In genomic region chr13:51017727-51018321, GRCm38 (mm10) we compare ENCODE assay signal across 8 mouse cellular contexts.
DNase-seq lines count a peak whose midpoint lies in the region; ATAC-seq and TF ChIP-seq lines count a peak whose summit lies in the region.

No protein-coding gene starts in this region.

- peak; percentile 59; the same call in 1 of the 2 replicates for TF ChIP-seq EP300 in ES-Bruce4 (IDR thresholded peaks at IDR 0.05; ENCODE audit: insufficient read depth, low read depth, low read length)

- H3K4me1 ChIP-seq in ES-Bruce4 (ENCODE audit: control insufficient read depth, insufficient read depth, low read length), result peaks cover 10% of the 10 kb centered on the region
- H3K4me1 ChIP-seq in limb, embryonic 15.5 days, result peaks cover 43% of the 10 kb centered on the region

- no peak for TF ChIP-seq POLR2A in ES-Bruce4 (IDR thresholded peaks at IDR 0.05; ENCODE audit: insufficient read depth, low read length)

- TF ChIP-seq CTCF in ES-Bruce4 (IDR thresholded peaks at IDR 0.05; ENCODE audit: low read depth, low read length), result no peak

- H3K9ac ChIP-seq in ES-Bruce4 (ENCODE audit: low read depth, poor library complexity, severe bottlenecking), result no peak overlapping the region
- H3K9ac ChIP-seq in limb, embryonic 15.5 days, result no peak overlapping the region

- H3K4me2 ChIP-seq in limb, embryonic 15.5 days, result no peak overlapping the region

- H3K9me3 ChIP-seq in ES-Bruce4 (replicated peaks; ENCODE audit: control insufficient read depth, insufficient read depth, low read length, poor library complexity, severe bottlenecking), result no peaks in the 10 kb centered on the region
- H3K9me3 ChIP-seq in limb, embryonic 15.5 days, result no peaks in the 10 kb centered on the region

- DNase-seq in embryo, embryonic 10.5 days (ENCODE audit: low spot score), result peak; percentile 79
- DNase-seq in heart, postnatal 4 days, result peak; percentile 57
- no peak for DNase-seq in right cerebral cortex, adult 18-20 months
- no peak for DNase-seq in MN1 (ENCODE audit: low spot score)
- no peak for DNase-seq in layer of hippocampus, postnatal 36 days

- H3K27me3 ChIP-seq in ES-Bruce4 (ENCODE audit: control insufficient read depth, insufficient read depth, low read length, poor library complexity, severe bottlenecking), result no peaks in the 10 kb centered on the region
- H3K27me3 ChIP-seq in limb, embryonic 15.5 days, result no peaks in the 10 kb centered on the region

- H3K36me3 ChIP-seq in ES-Bruce4 (ENCODE audit: control insufficient read depth, insufficient read depth, low read length, poor library complexity, severe bottlenecking), result no peaks in the 10 kb centered on the region
- H3K36me3 ChIP-seq in limb, embryonic 15.5 days, result no peaks in the 10 kb centered on the region

- peak overlapping the region; percentile 20; the same call in 1 of the 2 replicates for H3K27ac ChIP-seq in ES-Bruce4 (ENCODE audit: insufficient read depth, low read length)
- H3K27ac ChIP-seq in limb, embryonic 15.5 days, result peak overlapping the region; percentile 82

- 12% methylated on average over 10 of the region's 10 CpGs for WGBS in limb, embryonic 15.5 days

- peak; percentile 35; the same call in 1 of the 2 replicates for ATAC-seq in limb, embryonic 15.5 days (ENCODE audit: insufficient number of reproducible peaks, low FRiP score, low TSS enrichment, low read depth)
- no peak for ATAC-seq in megakaryocyte progenitor cell, adult 5-6 weeks (replicated peaks; ENCODE audit: poor library complexity)

- H3K4me3 ChIP-seq in ES-Bruce4 (ENCODE audit: low read depth, low read length), result peak overlapping the region; percentile 4; the same call in 1 of the 2 replicates
- no peak overlapping the region for H3K4me3 ChIP-seq in limb, embryonic 15.5 days

Comparison
In these comparisons a context has a peak if more than half of its experiments do, and no peak if none do; other contexts are left out.
1. DNase-seq: peak in embryo, embryonic 10.5 days (single experiment) and heart, postnatal 4 days (single experiment); none in right cerebral cortex, adult 18-20 months (single experiment), MN1 (single experiment) and layer of hippocampus, postnatal 36 days (0 of 2).